Mouse (Mus musculus) E14TG2a.4 (cell line): ENCODE data around the gene Tnni3k.

ENCODE experiments used
- CTCF ChIP-seq: conservative IDR thresholded peaks from 2 replicates; pipeline ENCODE4 v1.5.1; 2014; ENCODE audit warnings: low read length
- NANOG ChIP-seq: IDR thresholded peaks from 2 replicates; pipeline ENCODE4 v1.6.1; 2014; ENCODE audit warnings: borderline replicate concordance, low read length, mixed read lengths
- POU5F1 ChIP-seq: IDR thresholded peaks from 2 replicates; pipeline ENCODE4 v1.6.1; 2014; ENCODE audit warnings: low read length, borderline replicate concordance

GRCm38 (mm10) chr3:154755225-154755624, 300.0 kb downstream of the Tnni3k start:
- TF ChIP-seq CTCF (no peak), POU5F1 (no peak), NANOG (no peak)
